Mouse (Mus musculus) hindbrain, embryonic 14.5 days (tissue): Measurements from ENCODE around the gene Gm28539. TPM values are rescaled to one million over a fixed set of nuclear protein-coding genes. Genes with fewer than 3 reads are reported as not detected.

Experiments
- ATAC-seq: fragments of 200-750 bp; cut with Nextera tagmentation; 2 replicates; pipeline ENCODE4 v1.8.0; 2017; ENCODE audit warnings: moderate number of reproducible peaks, mild to moderate bottlenecking, moderate TSS enrichment, moderate library complexity; ENCODE audit not compliant: low FRiP score
- DNase-seq: peaks from one replicate; pipeline ENCODE4 v3.0.0-alpha.2; 2015; ENCODE audit warnings: low spot score
- H3K27ac ChIP-seq: fragments of 300-500 bp; sonication (generic); 2 replicates; pipeline ENCODE4 v1.5.1; 2014; ENCODE audit warnings: mild to moderate bottlenecking, moderate library complexity
- H3K27me3 ChIP-seq: fragments of 300-500 bp; sonication (generic); 2 replicates; pipeline ENCODE4 v1.6.1; 2014; ENCODE audit warnings: mild to moderate bottlenecking, low read length, mixed read lengths; ENCODE audit not compliant: control insufficient read depth, insufficient read depth
- H3K36me3 ChIP-seq: fragments of 300-500 bp; sonication (generic); replicated peaks from 2 replicates; pipeline ENCODE4 v1.6.1; 2014; ENCODE audit not compliant: control insufficient read depth, insufficient read depth
- H3K4me1 ChIP-seq: fragments of 300-500 bp; sonication (generic); replicated peaks from 2 replicates; pipeline ENCODE4 v1.6.1; 2014; ENCODE audit warnings: antibody characterized with exemption, low read length, mixed read lengths; ENCODE audit not compliant: control insufficient read depth, insufficient read depth
- H3K4me2 ChIP-seq: fragments of 300-500 bp; sonication (generic); replicated peaks from 2 replicates; pipeline ENCODE4 v1.6.1; 2014; ENCODE audit warnings: mild to moderate bottlenecking, moderate library complexity
- H3K4me3 ChIP-seq: fragments of 300-500 bp; sonication (generic); replicated peaks from 2 replicates; pipeline ENCODE4 v1.5.1; 2014; ENCODE audit warnings: mild to moderate bottlenecking, low read length
- H3K9ac ChIP-seq: fragments of 300-500 bp; sonication (generic); 2 replicates; pipeline ENCODE4 v1.6.1; 2014
- H3K9me3 ChIP-seq: fragments of 300-500 bp; sonication (generic); 2 replicates; pipeline ENCODE4 v1.6.1; 2016; ENCODE audit warnings: low read length; ENCODE audit not compliant: control insufficient read depth
- WGBS: fragments of 180-500 bp; shearing (Covaris S2); extraction: QIAGEN DNeasy Blood & Tissue Kit; methylation state at CpG from one replicate; pipeline ENCODE4 v1.1.7; 2014; 5-methylcytosine and 5-hydroxymethylcytosine counted together
- polyA plus RNA-seq: library from polyadenylated mRNA; unstranded; fragments of >200 nt; fragmentation: Nextera tagmentation; extraction: Ambion mirVana; gene quantifications from 2 replicates; pipeline ENCODE4 v1.2.1, GENCODE M21; 2014

Gm28539 gene
- not detected in 2 replicates for polyA plus RNA-seq

DNA sequence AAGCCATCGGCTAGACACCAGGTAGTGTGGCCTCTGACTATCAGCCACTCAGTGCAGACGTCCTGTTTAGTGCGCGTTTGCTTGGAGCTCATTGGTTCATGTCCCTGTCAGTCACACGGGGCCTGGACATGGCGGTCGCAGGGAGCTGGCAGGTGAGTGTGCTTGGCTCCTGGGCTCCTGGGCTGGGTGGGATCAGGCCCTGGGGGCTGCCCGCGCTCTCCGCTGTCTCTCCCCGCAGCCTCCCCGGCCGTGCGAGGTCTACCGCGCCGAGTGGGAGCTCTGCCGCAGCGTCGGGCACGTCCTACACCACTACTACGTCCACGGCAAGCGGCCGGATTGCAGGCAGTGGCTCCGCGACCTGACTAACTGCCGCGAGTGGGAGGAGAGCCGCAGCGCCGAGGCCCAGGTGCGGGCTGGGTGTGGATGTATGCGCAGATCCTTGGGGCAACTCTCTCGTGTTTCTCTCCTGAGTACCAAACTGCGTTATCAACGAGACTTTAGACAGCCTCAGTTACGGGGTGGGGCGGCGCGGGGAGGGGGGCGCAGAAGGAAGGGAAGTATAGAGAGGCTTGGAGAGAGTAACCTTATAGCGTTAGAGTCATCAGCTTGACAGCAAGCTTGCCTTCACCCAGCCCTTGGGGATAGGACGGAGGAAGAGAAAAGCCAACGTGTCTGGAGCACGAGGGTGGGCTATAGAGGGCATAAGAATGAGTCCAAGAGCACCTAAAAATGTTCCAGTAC is at the start of gene Gm28539, which contains the start of gene 2510002D24Rik:
Gm28539 (plus strand) TSS at position 117 of the 741 bp plus-strand sequence.
2510002D24Rik (plus strand) TSS at position 111 of the 741 bp plus-strand sequence.
- peak within 1 kb of the TSS; percentile 82 for H3K4me3 ChIP-seq
- peak within 1 kb of the TSS; percentile 59 for H3K4me2 ChIP-seq
- H3K9me3 ChIP-seq: no peaks in the 10 kb centered on the region
- 1% methylated on average over 46 of the region's 46 CpGs for WGBS
- H3K27me3 ChIP-seq: no peaks in the 10 kb centered on the region
- H3K9ac ChIP-seq: peak within 1 kb of the TSS; percentile 89
- peak within 1 kb of the TSS; percentile 75 for H3K27ac ChIP-seq
- DNase-seq (peak; percentile 90), ATAC-seq (peak; percentile 97)
- H3K4me1 ChIP-seq: peaks cover 5% of the 10 kb centered on the region
- peaks cover 44% of the 10 kb centered on the region for H3K36me3 ChIP-seq

- ATAC-seq: no peak
- Histone ChIP-seq H3K4me3 (no peak overlapping the region), H3K4me1 (no peaks in the 10 kb centered on the region), H3K9ac (no peak overlapping the region), H3K9me3 (no peaks in the 10 kb centered on the region), H3K27me3 (no peaks in the 10 kb centered on the region), H3K36me3 (no peaks in the 10 kb centered on the region), H3K4me2 (no peak overlapping the region), H3K27ac (no peak overlapping the region)
- 92% methylated on average over 10 of the region's 10 CpGs for WGBS
- DNase-seq: no peak
Measured at GRCm38 (mm10) chr16:18786652-18787051, 49.7 kb upstream of the Gm28539 start.

GRCm38 (mm10) chr16:18788627-18789406 is 47.6 kb upstream of the Gm28539 start:
- H3K27me3 ChIP-seq: no peaks in the 10 kb centered on the region
- no peak overlapping the region for H3K9ac ChIP-seq
- H3K4me3 ChIP-seq: no peak overlapping the region
- DNase-seq (no peak), ATAC-seq (no peak)
- no peaks in the 10 kb centered on the region for H3K9me3 ChIP-seq
- no peak overlapping the region for H3K4me2 ChIP-seq
- no peaks in the 10 kb centered on the region for H3K36me3 ChIP-seq
- H3K27ac ChIP-seq: no peak overlapping the region
- WGBS: 90% methylated on average over 10 of the region's 10 CpGs
- H3K4me1 ChIP-seq: no peaks in the 10 kb centered on the region

DNA sequence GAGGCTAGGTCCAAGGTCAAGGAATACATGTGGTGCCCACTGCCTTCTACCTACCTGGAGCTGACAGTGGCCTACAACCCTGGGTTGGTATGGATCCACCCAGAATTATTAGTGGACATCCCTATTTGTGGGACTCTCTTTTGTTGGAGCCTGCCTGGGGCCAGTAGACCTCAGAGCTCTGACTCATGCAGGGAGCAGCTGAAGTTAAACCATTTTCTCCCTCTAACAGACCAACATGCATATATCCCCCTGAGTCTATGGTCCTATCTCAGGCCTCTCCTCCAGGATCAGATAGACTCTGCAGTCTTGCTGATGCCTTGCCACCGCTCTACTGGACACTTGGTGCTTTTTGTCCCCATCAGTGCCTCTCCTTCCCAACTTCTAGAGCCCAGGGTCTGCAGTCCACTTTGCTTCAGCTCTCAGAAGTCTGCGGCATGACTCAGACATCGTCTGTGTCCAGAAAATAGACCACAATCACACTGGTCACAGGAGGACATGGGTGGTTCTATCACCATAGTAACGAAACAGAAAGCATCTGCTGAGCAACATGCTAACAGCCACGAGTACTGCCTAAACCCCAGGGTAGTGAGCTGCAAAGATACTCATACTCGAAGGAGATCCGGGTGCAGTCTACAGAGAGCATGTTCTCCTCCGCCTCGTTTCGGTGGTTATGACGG is 41.0 kb upstream of the Gm28539 start:
- WGBS: 84% methylated on average over 11 of the region's 11 CpGs
- no peak for ATAC-seq

GRCm38 (mm10) chr16:18796645-18797044 is 39.7 kb upstream of the Gm28539 start:
- 90% methylated on average over 7 of the region's 7 CpGs for WGBS
- H3K27me3 ChIP-seq: no peaks in the 10 kb centered on the region
- ATAC-seq (no peak), DNase-seq (no peak)
- H3K36me3 ChIP-seq: 0 out of 2 replicates have a peak, but pooled peaks cover 3% of the 10 kb centered on the region
- H3K9me3 ChIP-seq: no peaks in the 10 kb centered on the region
- no peak overlapping the region for H3K4me2 ChIP-seq
- H3K4me3 ChIP-seq: no peak overlapping the region
- no peaks in the 10 kb centered on the region for H3K4me1 ChIP-seq
- H3K9ac ChIP-seq: no peak overlapping the region
- no peak overlapping the region for H3K27ac ChIP-seq

More for the DNA sequence above, 41.0 kb upstream of the Gm28539 start:
- no peak for DNase-seq
- Histone ChIP-seq H3K4me3 (no peak overlapping the region), H3K9ac (no peak overlapping the region), H3K4me2 (no peak overlapping the region), H3K27me3 (no peaks in the 10 kb centered on the region), H3K36me3 (no peaks in the 10 kb centered on the region), H3K27ac (no peak overlapping the region), H3K9me3 (no peaks in the 10 kb centered on the region), H3K4me1 (no peaks in the 10 kb centered on the region)

DNA sequence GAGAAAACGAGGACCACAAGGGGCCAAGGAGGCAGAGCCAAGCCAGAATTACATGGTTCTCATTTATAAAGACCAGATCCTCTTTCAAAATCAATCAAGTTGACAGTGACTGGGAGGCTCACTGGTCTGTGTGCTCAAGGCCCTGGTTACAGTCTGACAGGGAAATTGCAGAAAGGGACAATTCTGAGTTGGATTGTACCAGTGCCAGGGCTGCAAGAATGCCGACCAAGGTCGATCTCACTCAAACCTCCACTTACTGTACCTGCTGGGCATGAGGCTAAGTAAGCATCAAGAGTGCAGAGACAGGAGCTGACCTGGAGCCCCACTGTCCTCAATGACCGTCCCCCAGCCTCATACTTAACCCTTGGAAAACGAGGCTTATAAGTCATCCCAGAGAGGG is 38.2 kb upstream of the Gm28539 start:
- ATAC-seq: no peak
- 93% methylated on average over 5 of the region's 5 CpGs for WGBS
- DNase-seq: no peak
- 0 out of 2 replicates have a peak, but pooled peaks cover 4% of the 10 kb centered on the region for H3K36me3 ChIP-seq
- H3K4me3 ChIP-seq: no peak overlapping the region
- no peaks in the 10 kb centered on the region for H3K4me1 ChIP-seq
- H3K27me3 ChIP-seq: no peaks in the 10 kb centered on the region
- no peak overlapping the region for H3K27ac ChIP-seq
- H3K9ac ChIP-seq: no peak overlapping the region
- H3K9me3 ChIP-seq: no peaks in the 10 kb centered on the region
- H3K4me2 ChIP-seq: no peak overlapping the region

- WGBS: 51% methylated on average over 2 of the region's 2 CpGs
- Histone ChIP-seq H3K9me3 (no peaks in the 10 kb centered on the region), H3K4me3 (no peak overlapping the region), H3K27me3 (no peaks in the 10 kb centered on the region), H3K9ac (no peak overlapping the region), H3K27ac (no peak overlapping the region), H3K36me3 (0 out of 2 replicates have a peak, but pooled peaks cover 4% of the 10 kb centered on the region), H3K4me2 (no peak overlapping the region), H3K4me1 (no peaks in the 10 kb centered on the region)
- DNase-seq (peak; percentile 63), ATAC-seq (peak; percentile 64; the same call in 1 of the 2 replicates)
Measured at GRCm38 (mm10) chr16:18798841-18799240, 37.5 kb upstream of the Gm28539 start.

- H3K4me1 ChIP-seq: no peaks in the 10 kb centered on the region
- no peak overlapping the region for H3K4me3 ChIP-seq
- no peak overlapping the region for H3K4me2 ChIP-seq
- 92% methylated on average over 2 of the region's 2 CpGs for WGBS
- H3K9ac ChIP-seq: no peak overlapping the region
- no peak for ATAC-seq
- peaks cover 9% of the 10 kb centered on the region; the same call in 1 of the 2 replicates for H3K36me3 ChIP-seq
- no peak for DNase-seq
- H3K27ac ChIP-seq: no peak overlapping the region
- no peaks in the 10 kb centered on the region for H3K27me3 ChIP-seq
- no peaks in the 10 kb centered on the region for H3K9me3 ChIP-seq
Measured at GRCm38 (mm10) chr16:18805746-18806145, 30.6 kb upstream of the Gm28539 start.

GRCm38 (mm10) chr16:18809001-18809400 is 27.4 kb upstream of the Gm28539 start:
- ATAC-seq (no peak), DNase-seq (no peak)
- Histone ChIP-seq H3K4me1 (peaks cover 10% of the 10 kb centered on the region), H3K27ac (no peak overlapping the region), H3K4me2 (no peak overlapping the region), H3K9me3 (no peaks in the 10 kb centered on the region), H3K4me3 (no peak overlapping the region), H3K27me3 (no peaks in the 10 kb centered on the region), H3K36me3 (peaks cover 5% of the 10 kb centered on the region; the same call in 1 of the 2 replicates), H3K9ac (no peak overlapping the region)
- WGBS: 93% methylated on average over 5 of the region's 5 CpGs
